Mouse (Mus musculus) forebrain, embryonic 14.5 days (tissue): ENCODE measurements around the gene Sept8. TPM values are rescaled to one million over a fixed set of nuclear protein-coding genes. Genes with fewer than 3 reads are reported as not detected.
A peak's percentile ranks its signal among the peaks of the same experiment; 100 is the strongest.

Experiments
- ATAC-seq: fragments of 200-750 bp; cut with Nextera tagmentation; 2 replicates; pipeline ENCODE4 v1.8.0; 2017; ENCODE audit warnings: mild to moderate bottlenecking, moderate library complexity
- DNase-seq: peaks from one replicate; pipeline ENCODE4 v3.0.0-alpha.2; 2015; ENCODE audit warnings: low spot score
- H3K27ac ChIP-seq: fragments of 300-500 bp; sonication (generic); 2 replicates; pipeline ENCODE4 v1.5.1; 2014; ENCODE audit warnings: low read depth, mild to moderate bottlenecking, control low read depth, low read length, moderate library complexity
- H3K27me3 ChIP-seq: fragments of 300-500 bp; sonication (generic); replicated peaks from 2 replicates; pipeline ENCODE4 v1.6.1; 2014; ENCODE audit warnings: low read length, control low read depth, mixed read lengths; ENCODE audit not compliant: control insufficient read depth, insufficient read depth
- H3K36me3 ChIP-seq: fragments of 300-500 bp; sonication (generic); 2 replicates; pipeline ENCODE4 v1.6.1; 2014; ENCODE audit warnings: low read length, control low read depth; ENCODE audit not compliant: control insufficient read depth, insufficient read depth
- H3K4me1 ChIP-seq: fragments of 300-500 bp; sonication (generic); 2 replicates; pipeline ENCODE4 v1.6.1; 2014; ENCODE audit warnings: antibody characterized with exemption, low read length, control low read depth; ENCODE audit not compliant: control insufficient read depth, insufficient read depth
- H3K4me2 ChIP-seq: fragments of 300-500 bp; sonication (generic); 2 replicates; pipeline ENCODE4 v1.6.1; 2014; ENCODE audit warnings: mild to moderate bottlenecking, control low read depth, low read length
- H3K4me3 ChIP-seq: fragments of 300-500 bp; sonication (generic); 2 replicates; pipeline ENCODE4 v1.5.1; 2014; ENCODE audit warnings: low read depth, low read length, control low read depth
- H3K9ac ChIP-seq: fragments of 300-500 bp; sonication (generic); 2 replicates; pipeline ENCODE4 v1.6.1; 2014; ENCODE audit warnings: mild to moderate bottlenecking, low read length, control low read depth, moderate library complexity
- H3K9me3 ChIP-seq: fragments of 300-500 bp; sonication (generic); replicated peaks from 2 replicates; pipeline ENCODE4 v1.6.1; 2016; ENCODE audit warnings: low read length, control low read depth, mixed read lengths; ENCODE audit not compliant: control insufficient read depth
- WGBS: fragments of 180-500 bp; shearing (Covaris S2); extraction: QIAGEN DNeasy Blood & Tissue Kit; methylation state at CpG from one replicate; pipeline ENCODE4 v1.1.7; 2014; 5-methylcytosine and 5-hydroxymethylcytosine counted together
- polyA plus RNA-seq: library from polyadenylated mRNA; unstranded; fragments of >200 nt; fragmentation: Nextera tagmentation; extraction: Ambion mirVana; gene quantifications from 2 replicates; pipeline ENCODE4 v1.2.1, GENCODE M21; 2014

The Sept8 gene
- 12.3 and 16.7 TPM in 2 replicates for polyA plus RNA-seq

- 4% methylated on average over 79 of the region's 79 CpGs for WGBS
- ATAC-seq = peak; percentile 91
Observed at GRCm38 (mm10) chr11:53519207-53520121, at the start of gene Sept8. Sept8 (plus strand) TSS chr11:53519257.

GRCm38 (mm10) chr11:53469294-53469967, 49.6 kb upstream of the Sept8 start:
- H3K4me2 ChIP-seq = peak overlapping the region; percentile 48
- H3K36me3 ChIP-seq = no peaks in the 10 kb centered on the region
- H3K9ac ChIP-seq = no peak overlapping the region
- peaks cover 23% of the 10 kb centered on the region for H3K27me3 ChIP-seq
- peaks cover 10% of the 10 kb centered on the region for H3K4me1 ChIP-seq
- no peaks in the 10 kb centered on the region for H3K9me3 ChIP-seq
- DNase-seq (no peak), ATAC-seq (peak; percentile 18; the same call in 1 of the 2 replicates)
- WGBS = 23% methylated on average over 16 of the region's 16 CpGs
- H3K27ac ChIP-seq = no peak overlapping the region
- 0 out of 2 replicates have a peak overlapping the region, but pooled peaks have one; percentile 10 for H3K4me3 ChIP-seq

More at GRCm38 (mm10) chr11:53519207-53520121, at the start of gene Sept8:
- H3K4me1 ChIP-seq = peaks cover 19% of the 10 kb centered on the region
- H3K4me2 ChIP-seq = peak within 1 kb of the TSS; percentile 76
- peak within 1 kb of the TSS; percentile 77 for H3K4me3 ChIP-seq
- no peaks in the 10 kb centered on the region for H3K9me3 ChIP-seq
- H3K36me3 ChIP-seq = no peaks in the 10 kb centered on the region
- DNase-seq = peak; percentile 78
- H3K27ac ChIP-seq = peak within 1 kb of the TSS; percentile 44; the same call in 1 of the 2 replicates
- H3K27me3 ChIP-seq = no peaks in the 10 kb centered on the region
- H3K9ac ChIP-seq = peak within 1 kb of the TSS; percentile 84

GRCm38 (mm10) chr11:53469968-53470695, 48.9 kb upstream of the Sept8 start, which contains the start of gene Gm9837:
Gm9837 (minus strand) TSS chr11:53470479.
- H3K9me3 ChIP-seq = no peaks in the 10 kb centered on the region
- peak within 1 kb of the TSS; percentile 48 for H3K4me2 ChIP-seq
- no peaks in the 10 kb centered on the region for H3K36me3 ChIP-seq
- DNase-seq (peak; percentile 96), ATAC-seq (peak; percentile 89)
- H3K4me1 ChIP-seq = peaks cover 17% of the 10 kb centered on the region
- peaks cover 16% of the 10 kb centered on the region for H3K27me3 ChIP-seq
- WGBS = 1% methylated on average over 29 of the region's 29 CpGs
- H3K4me3 ChIP-seq = peak within 1 kb of the TSS; percentile 10
- H3K9ac ChIP-seq = peak within 1 kb of the TSS; percentile 44; the same call in 1 of the 2 replicates
- peak within 1 kb of the TSS; percentile 2; the same call in 1 of the 2 replicates for H3K27ac ChIP-seq

- ATAC-seq = no peak
Observed at GRCm38 (mm10) chr11:53472709-53473108, 46.3 kb upstream of the Sept8 start.

GRCm38 (mm10) chr11:53475620-53476019, 43.4 kb upstream of the Sept8 start:
- H3K36me3 ChIP-seq = no peaks in the 10 kb centered on the region
- H3K27me3 ChIP-seq = peaks cover 28% of the 10 kb centered on the region
- ATAC-seq (0 out of 2 replicates have a peak, but pooled peaks have one; percentile 40), DNase-seq (peak; percentile 73)
- H3K27ac ChIP-seq = peak overlapping the region; percentile 78; the same call in 1 of the 2 replicates
- peak overlapping the region; percentile 33 for H3K4me2 ChIP-seq
- peaks cover 16% of the 10 kb centered on the region for H3K4me1 ChIP-seq
- H3K9ac ChIP-seq = no peak overlapping the region; the same call in 1 of the 2 replicates
- no peak overlapping the region for H3K4me3 ChIP-seq
- 18% methylated on average over 8 of the region's 8 CpGs for WGBS
- 0 out of 2 replicates have a peak, but pooled peaks cover 2% of the 10 kb centered on the region for H3K9me3 ChIP-seq

More at GRCm38 (mm10) chr11:53472709-53473108, 46.3 kb upstream of the Sept8 start:
- DNase-seq = no peak
- Histone ChIP-seq H3K4me1 (peaks cover 15% of the 10 kb centered on the region), H3K27me3 (peaks cover under 1% of the 10 kb centered on the region), H3K4me3 (no peak overlapping the region), H3K4me2 (no peak overlapping the region), H3K9ac (no peak overlapping the region), H3K9me3 (no peaks in the 10 kb centered on the region), H3K27ac (no peak overlapping the region), H3K36me3 (no peaks in the 10 kb centered on the region)
- WGBS = 81% methylated on average over 3 of the region's 3 CpGs

- Histone ChIP-seq H3K9me3 (0 out of 2 replicates have a peak, but pooled peaks cover 2% of the 10 kb centered on the region), H3K4me3 (no peak overlapping the region), H3K27me3 (peaks cover 36% of the 10 kb centered on the region), H3K4me1 (peaks cover 14% of the 10 kb centered on the region; the same call in 1 of the 2 replicates), H3K27ac (no peak overlapping the region), H3K9ac (no peak overlapping the region), H3K36me3 (no peaks in the 10 kb centered on the region), H3K4me2 (no peak overlapping the region)
- ATAC-seq (no peak), DNase-seq (no peak)
- WGBS = 58% methylated on average over 7 of the region's 7 CpGs
Observed at GRCm38 (mm10) chr11:53477833-53478232, 41.2 kb upstream of the Sept8 start.

GRCm38 (mm10) chr11:53478383-53479170, 40.5 kb upstream of the Sept8 start:
- Histone ChIP-seq H3K27ac (no peak overlapping the region), H3K4me2 (peak overlapping the region; percentile 62), H3K36me3 (no peaks in the 10 kb centered on the region), H3K4me1 (peaks cover 14% of the 10 kb centered on the region; the same call in 1 of the 2 replicates), H3K4me3 (peak overlapping the region; percentile 39), H3K9ac (peak overlapping the region; percentile 55), H3K27me3 (peaks cover 36% of the 10 kb centered on the region), H3K9me3 (0 out of 2 replicates have a peak, but pooled peaks cover 2% of the 10 kb centered on the region)
- WGBS = 5% methylated on average over 79 of the region's 79 CpGs
- peak; percentile 17 for DNase-seq
- ATAC-seq = 0 out of 2 replicates have a peak, but pooled peaks have one; percentile 10
